Mouse (Mus musculus) CD4-positive, CD25-positive, alpha-beta regulatory T cell, adult 2 months (primary cell): ENCODE measurements around the gene Shc3.

Experiments
- DNase-seq: peaks from one replicate; pipeline ENCODE4 v3.0.0-alpha.2; 2012; ENCODE audit warnings: low read depth, low spot score

Shc3 gene

GRCm38 (mm10) chr13:51485291-51485690, 83.9 kb downstream of the Shc3 start:
- DNase-seq, result no peak

- no peak for DNase-seq
Observed at GRCm38 (mm10) chr13:51482786-51483185, 86.4 kb downstream of the Shc3 start.

GRCm38 (mm10) chr13:51480341-51481011, 88.7 kb downstream of the Shc3 start:
- DNase-seq, result no peak

- no peak for DNase-seq
Observed at GRCm38 (mm10) chr13:51479826-51480225, 89.4 kb downstream of the Shc3 start.

- no peak for DNase-seq
Observed at GRCm38 (mm10) chr13:51476991-51477390, 92.2 kb downstream of the Shc3 start.

- DNase-seq, result no peak
Observed at GRCm38 (mm10) chr13:51468697-51469250, 100.4 kb downstream of the Shc3 start.

- no peak for DNase-seq
Observed at GRCm38 (mm10) chr13:51466117-51466841, 102.9 kb downstream of the Shc3 start.

- DNase-seq, result no peak
Observed at GRCm38 (mm10) chr13:51464294-51464693, 104.9 kb downstream of the Shc3 start.

- no peak for DNase-seq
Observed at GRCm38 (mm10) chr13:51456190-51456878, 112.9 kb downstream of the Shc3 start.

- no peak for DNase-seq
Observed at GRCm38 (mm10) chr13:51446550-51446949, 122.7 kb downstream of the Shc3 start.

GRCm38 (mm10) chr13:51442922-51443321, 126.3 kb downstream of the Shc3 start:
- no peak for DNase-seq

GRCm38 (mm10) chr13:51437105-51438085, 131.8 kb downstream of the Shc3 start:
- DNase-seq, result no peak

GRCm38 (mm10) chr13:51435146-51435545, 134.1 kb downstream of the Shc3 start:
- no peak for DNase-seq

- DNase-seq, result peak; percentile 20
Observed at GRCm38 (mm10) chr13:51434460-51434859, 134.8 kb downstream of the Shc3 start.

- DNase-seq, result no peak
Observed at GRCm38 (mm10) chr13:51433371-51433770, 135.8 kb downstream of the Shc3 start.

- DNase-seq, result no peak
Observed at GRCm38 (mm10) chr13:51425662-51426443, 143.4 kb downstream of the Shc3 start.

GRCm38 (mm10) chr13:51424647-51425046, 144.6 kb downstream of the Shc3 start:
- peak; percentile 70 for DNase-seq

- DNase-seq, result no peak
Observed at GRCm38 (mm10) chr13:51423647-51424046, 145.6 kb downstream of the Shc3 start.

- DNase-seq, result no peak
Observed at GRCm38 (mm10) chr13:51420861-51421260, 148.4 kb downstream of the Shc3 start.

- DNase-seq, result no peak
Observed at GRCm38 (mm10) chr13:51419501-51419900, 149.7 kb downstream of the Shc3 start.
